Mouse (Mus musculus) adipocyte (in vitro differentiated cells): ENCODE measurements around the gene Unc93a.
"Not testable (repeated sequence)": the region's sequence is repeated elsewhere in the genome, so short reads cannot be mapped to it uniquely, and the experiment has no call there.

Source experiments
- DNase-seq: peaks from one replicate; pipeline ENCODE4 v3.0.0-alpha.2; 2016; ENCODE audit warnings: low spot score

Gene Unc93a

DNA sequence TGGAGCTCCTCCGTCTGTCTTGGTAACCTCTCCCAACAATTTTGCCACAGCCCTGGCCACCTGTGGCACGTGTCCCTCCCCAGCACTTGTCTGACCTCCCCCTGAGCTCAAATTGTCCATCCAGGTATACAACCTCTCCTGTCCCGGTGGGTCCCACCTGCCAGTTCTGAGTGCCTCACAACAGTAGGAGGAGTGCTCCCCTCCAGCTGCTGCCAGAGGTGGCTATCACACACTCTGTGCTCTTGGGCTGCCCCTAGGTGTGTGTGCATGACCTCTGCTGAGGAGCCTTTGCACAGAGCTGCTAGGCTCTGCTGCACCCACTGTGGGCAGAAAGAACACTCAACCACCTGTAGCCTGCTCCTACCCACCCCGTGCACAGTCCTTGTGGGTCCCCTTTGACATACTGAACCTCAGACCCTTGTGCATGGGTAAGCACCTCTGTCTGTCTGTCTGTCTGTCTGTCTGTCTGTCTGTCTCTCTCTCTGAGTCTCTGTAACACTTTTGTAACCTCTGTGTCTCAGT is 63.7 kb downstream of the Unc93a start:
- not testable (repeated sequence) for DNase-seq

DNA sequence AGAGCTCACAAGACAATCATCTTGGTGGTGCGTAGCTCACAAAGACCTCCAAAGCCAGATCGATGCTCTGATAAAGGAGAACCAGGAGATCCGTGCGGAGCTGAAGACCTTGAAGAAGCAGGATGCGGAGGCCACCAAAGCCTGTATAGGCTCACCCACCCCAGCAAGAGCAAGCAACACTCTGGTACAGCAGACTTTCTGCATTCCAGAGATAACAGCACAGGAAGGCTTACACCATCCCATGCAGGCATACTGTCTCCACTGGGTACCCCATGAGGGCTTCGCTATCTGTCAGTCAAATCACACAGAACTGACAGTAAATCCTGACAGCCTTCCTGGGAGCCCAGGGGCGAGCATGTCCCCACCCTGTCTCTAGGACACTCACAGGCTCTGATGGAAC is 68.7 kb downstream of the Unc93a start:
- DNase-seq = not testable (repeated sequence)

DNA sequence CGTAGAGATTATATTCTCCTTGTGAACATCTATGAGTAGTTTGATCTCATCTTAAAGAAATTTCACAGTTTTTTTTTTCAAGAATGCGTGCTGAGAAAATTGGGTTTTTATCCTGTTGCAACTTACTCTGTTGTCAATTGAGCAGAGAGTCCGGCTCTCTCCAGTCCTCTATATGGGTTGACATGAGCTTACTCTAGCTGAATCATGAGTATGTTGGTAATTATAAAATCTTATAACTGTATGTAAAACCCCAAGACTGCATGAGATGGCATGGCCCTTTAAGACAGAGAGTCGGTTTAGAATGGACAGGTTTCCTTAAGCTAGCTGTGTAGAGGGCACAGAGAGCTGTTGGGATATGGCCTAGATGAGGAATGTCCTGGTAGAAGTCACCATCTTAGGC is 70.8 kb downstream of the Unc93a start, which contains the start of gene Tcp10b:
Gene Tcp10b, plus strand, starts transcription at position 301 of the 400 bp plus-strand sequence.
- DNase-seq = not testable (repeated sequence)
